Mouse (Mus musculus): Measurements from ENCODE around the gene Braf. TPM values are rescaled to one million over a fixed set of nuclear protein-coding genes. Genes with fewer than 3 reads are reported as not detected.

Braf gene
- polyA plus RNA-seq, 1 experiment from 2014 or later: 18.4 TPM

Other genes starting within 250 kb of the Braf start
- 19.6 and 22.8 TPM in 2 replicates for gene Dennd2a, start 167.6 kb downstream of the Braf start, polyA plus RNA-seq (2015; fragmentation: Nextera tagmentation; extraction: Ambion mirVana)
- 35.7 and 39.0 TPM in 2 replicates for gene Adck2, start 151.6 kb downstream of the Braf start, polyA plus RNA-seq (2015; fragmentation: Nextera tagmentation; extraction: Ambion mirVana)
- 0.79 TPM in 1 of 2 replicates, not detected in the other for gene Gm42420, start 139.7 kb downstream of the Braf start, polyA plus RNA-seq (2015; fragmentation: Nextera tagmentation; extraction: Ambion mirVana)
- 325 and 354 TPM in 2 replicates for gene Ndufb2, start 132.9 kb downstream of the Braf start, polyA plus RNA-seq (2015; fragmentation: Nextera tagmentation; extraction: Ambion mirVana)
- 260 and 293 TPM in 2 replicates for gene Mrps33, start 85.5 kb upstream of the Braf start, polyA plus RNA-seq (2015; fragmentation: Nextera tagmentation; extraction: Ambion mirVana)
- gene Tmem178b, start 147.8 kb upstream of the Braf start, polyA plus RNA-seq (2015; fragmentation: Nextera tagmentation; extraction: Ambion mirVana): 16.4 and 21.1 TPM in 2 replicates